Mouse (Mus musculus) lung, adult 2 months (tissue): ENCODE data around the gene Prkca. TPM values are rescaled to one million over a fixed set of nuclear protein-coding genes. Genes with fewer than 3 reads are reported as not detected.
A peak's percentile ranks its signal among the peaks of the same experiment; 100 is the strongest.

ENCODE experiments used
- DNase-seq: peaks from one replicate; pipeline ENCODE4 v3.0.0; 2022
- H3K4me1 ChIP-seq: fragments of 200-500 bp; 2 replicates; pipeline ENCODE4 v1.6.1; 2011; ENCODE audit warnings: low read length; ENCODE audit not compliant: control insufficient read depth, insufficient read depth
- H3K4me3 ChIP-seq: fragments of 200-500 bp; replicated peaks from 2 replicates; pipeline ENCODE3; 2011; ENCODE audit warnings: low read depth, mild to moderate bottlenecking, control low read depth, low read length; ENCODE audit errors: extremely low read depth
- CTCF ChIP-seq: fragments of 200-500 bp; IDR thresholded peaks from 2 replicates; pipeline ENCODE4 v1.5.1; 2011; ENCODE audit warnings: mild to moderate bottlenecking, low read length, control low read depth; ENCODE audit not compliant: insufficient read depth
- POLR2A ChIP-seq: fragments of 200-500 bp; IDR thresholded peaks from 2 replicates; pipeline ENCODE4 v1.6.1; 2011; ENCODE audit warnings: low read depth, mild to moderate bottlenecking, control low read depth, low read length, borderline replicate concordance; ENCODE audit errors: extremely low read depth
- WGBS: fragments of 180-500 bp; shearing (Covaris S2); methylation state at CpG from one replicate; pipeline ENCODE4 v1.1.7; 2018; 5-methylcytosine and 5-hydroxymethylcytosine counted together
- polyA plus RNA-seq: library from polyadenylated mRNA; depleted of rRNA; stranded (reverse); fragments of >200 nt; gene quantifications from 2 replicates; pipeline ENCODE4 v1.2.3, GENCODE M21; 2012

Gene Prkca
- polyA plus RNA-seq, 1 experiment: 13.5 TPM

DNA sequence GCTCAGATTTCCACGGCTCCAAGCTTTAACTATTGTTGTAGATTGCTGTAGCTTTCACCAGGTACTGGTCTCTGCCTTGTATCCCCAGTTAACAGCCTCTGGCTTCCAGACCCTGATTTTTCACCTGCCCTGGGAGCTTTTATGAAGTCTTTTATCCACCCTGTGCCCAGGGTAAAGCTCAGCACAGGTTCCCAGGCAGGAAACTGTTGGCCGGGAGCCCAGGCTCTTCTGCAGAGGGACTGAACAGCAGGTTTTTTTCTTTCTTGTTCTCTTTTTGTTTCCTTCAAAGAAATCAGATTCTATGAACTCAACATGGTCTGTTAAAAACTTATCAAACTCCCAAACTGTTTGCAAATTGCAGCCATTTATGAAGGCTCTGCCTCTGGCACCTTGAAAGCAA, 56.4 kb downstream of the Prkca start:
- TF ChIP-seq POLR2A: no peak
- TF ChIP-seq CTCF: no peak
- no peak overlapping the region for H3K4me3 ChIP-seq
- WGBS: 54% methylated on average over 2 of the region's 2 CpGs
- DNase-seq: no peak
- no peaks in the 10 kb centered on the region for H3K4me1 ChIP-seq

DNA sequence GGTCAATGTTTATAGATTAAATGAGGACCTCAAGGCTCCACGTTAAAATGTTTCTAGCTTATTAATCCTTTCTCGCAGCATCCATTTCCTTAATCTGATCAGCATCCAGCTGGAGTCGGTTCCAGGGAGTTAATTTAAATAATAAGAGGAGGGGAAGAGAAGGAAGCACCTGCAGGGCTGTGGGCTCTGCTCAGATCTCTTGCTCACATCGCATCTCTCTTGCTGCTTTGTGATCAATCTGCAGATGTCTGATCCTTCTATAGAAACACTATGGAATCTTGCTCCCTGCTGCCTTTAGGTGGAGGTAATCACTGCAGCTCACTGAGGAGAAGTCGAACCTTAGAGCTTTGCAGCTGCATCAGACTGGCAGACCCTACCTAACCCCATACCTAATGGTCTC, 58.7 kb downstream of the Prkca start:
- H3K4me1 ChIP-seq: no peaks in the 10 kb centered on the region
- 58% methylated on average over 5 of the region's 5 CpGs for WGBS
- H3K4me3 ChIP-seq: no peak overlapping the region
- no peak for DNase-seq
- TF ChIP-seq POLR2A (no peak), CTCF (no peak)

DNA sequence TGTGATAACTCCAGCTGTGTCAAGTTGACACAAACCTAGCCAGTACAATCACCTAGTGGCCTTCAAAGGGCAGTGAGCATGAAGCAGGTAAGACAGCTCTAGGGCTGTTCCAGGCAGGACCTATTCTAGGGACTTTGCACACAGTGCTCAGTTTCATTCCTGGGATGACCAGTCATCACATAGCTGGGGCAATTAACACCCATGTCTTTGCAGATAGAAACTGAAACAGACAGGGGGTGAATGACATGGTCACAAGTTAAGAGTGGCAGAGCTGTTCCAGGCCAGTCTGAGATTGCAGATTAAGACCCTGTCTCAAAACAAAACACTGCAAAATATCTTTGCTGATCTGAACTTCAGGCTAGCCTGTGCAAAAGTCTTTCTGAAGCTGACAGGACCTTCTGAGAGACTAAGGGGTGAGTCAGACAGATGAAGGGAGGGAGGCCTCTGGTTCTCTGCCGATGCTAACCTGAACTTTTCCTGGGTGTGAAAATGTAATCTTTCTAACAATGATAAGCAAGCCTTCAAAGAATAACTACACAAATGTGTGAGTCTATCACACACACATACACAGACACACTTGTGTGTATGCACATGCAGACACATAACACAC, 60.8 kb downstream of the Prkca start:
- no peak for DNase-seq
- 45% methylated on average over 1 of the region's 1 CpGs for WGBS
- TF ChIP-seq POLR2A (no peak), CTCF (no peak)
- Histone ChIP-seq H3K4me3 (no peak overlapping the region), H3K4me1 (no peaks in the 10 kb centered on the region)

DNA sequence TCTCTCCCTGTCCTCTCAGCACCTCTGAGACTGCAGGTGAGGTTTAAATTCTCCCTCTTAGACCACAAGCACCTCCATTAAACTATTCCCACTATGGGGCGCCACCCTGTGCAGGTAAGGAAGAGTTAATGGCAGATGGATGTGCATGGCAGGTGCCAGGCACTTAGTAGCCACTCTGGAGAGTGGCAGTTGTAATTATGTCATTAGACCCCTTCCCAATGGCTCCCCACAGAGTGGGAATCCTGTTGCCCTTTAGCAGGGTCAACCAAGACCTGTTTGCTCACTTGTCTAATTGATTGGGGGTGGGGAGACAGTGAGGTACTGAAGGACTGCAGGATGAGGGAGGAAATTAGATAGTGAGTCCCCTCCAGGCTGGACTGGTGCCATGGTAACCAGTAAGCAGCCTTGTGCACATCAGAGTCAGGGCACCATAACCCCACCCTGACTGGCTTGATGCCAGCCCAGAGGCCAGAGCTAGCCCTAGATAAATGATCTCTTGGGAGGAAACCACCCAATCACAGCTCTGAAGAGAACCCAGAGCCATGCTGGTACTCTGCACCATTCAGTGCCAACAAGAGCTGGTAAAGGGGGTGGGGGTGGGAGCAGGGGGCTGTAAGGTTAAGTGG, 63.9 kb downstream of the Prkca start:
- Histone ChIP-seq H3K4me1 (peaks cover 3% of the 10 kb centered on the region; the same call in 1 of the 2 replicates), H3K4me3 (no peak overlapping the region)
- WGBS: 95% methylated on average over 1 of the region's 1 CpGs
- TF ChIP-seq CTCF: no peak
- no peak for TF ChIP-seq POLR2A
- no peak for DNase-seq

DNA sequence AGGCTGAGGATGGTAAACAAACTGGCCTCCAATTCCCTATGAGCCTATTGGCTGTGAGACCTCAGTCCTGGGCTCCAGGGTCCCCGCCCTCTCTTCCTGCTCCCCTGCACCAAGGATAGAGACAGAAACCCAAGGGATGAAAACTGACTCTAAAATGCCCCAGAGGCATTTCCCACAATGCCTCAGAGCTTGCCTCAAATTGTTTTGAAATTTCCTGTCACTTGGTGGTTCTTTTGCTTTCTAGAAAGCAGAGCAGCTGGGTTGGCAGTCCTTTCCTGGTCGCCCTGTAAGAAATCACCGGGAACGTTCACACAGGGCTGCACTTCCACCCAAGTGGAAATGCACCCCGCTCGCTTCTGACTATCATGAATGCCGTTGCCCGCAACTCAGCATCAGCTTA, 66.6 kb downstream of the Prkca start:
- DNase-seq: no peak
- no peak overlapping the region for H3K4me3 ChIP-seq
- 64% methylated on average over 8 of the region's 8 CpGs for WGBS
- TF ChIP-seq CTCF: no peak
- TF ChIP-seq POLR2A: no peak
- peaks cover 3% of the 10 kb centered on the region; the same call in 1 of the 2 replicates for H3K4me1 ChIP-seq

DNA sequence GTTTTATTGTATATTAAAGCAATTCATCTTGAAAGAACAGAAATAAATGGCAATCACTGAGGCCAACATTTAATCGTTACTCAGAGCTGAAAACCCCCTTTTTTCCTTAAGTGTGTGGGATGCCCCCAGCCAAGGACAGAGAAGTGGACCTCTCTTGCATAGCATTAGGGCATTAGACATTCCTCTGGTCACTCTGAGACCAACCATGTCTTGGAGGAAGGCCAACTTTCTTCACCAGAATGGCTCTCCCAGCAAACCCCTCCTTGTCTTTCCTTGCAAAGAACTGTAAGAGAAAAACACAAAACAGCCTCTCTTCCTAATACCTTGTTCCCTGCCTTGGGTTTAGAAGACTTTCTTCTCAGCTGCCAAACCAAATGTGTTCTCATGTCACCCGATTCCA, 67.6 kb downstream of the Prkca start:
- no peak for DNase-seq
- H3K4me1 ChIP-seq: peaks cover 3% of the 10 kb centered on the region
- no peak overlapping the region for H3K4me3 ChIP-seq
- TF ChIP-seq CTCF (no peak), POLR2A (no peak)
- 59% methylated on average over 2 of the region's 2 CpGs for WGBS

DNA sequence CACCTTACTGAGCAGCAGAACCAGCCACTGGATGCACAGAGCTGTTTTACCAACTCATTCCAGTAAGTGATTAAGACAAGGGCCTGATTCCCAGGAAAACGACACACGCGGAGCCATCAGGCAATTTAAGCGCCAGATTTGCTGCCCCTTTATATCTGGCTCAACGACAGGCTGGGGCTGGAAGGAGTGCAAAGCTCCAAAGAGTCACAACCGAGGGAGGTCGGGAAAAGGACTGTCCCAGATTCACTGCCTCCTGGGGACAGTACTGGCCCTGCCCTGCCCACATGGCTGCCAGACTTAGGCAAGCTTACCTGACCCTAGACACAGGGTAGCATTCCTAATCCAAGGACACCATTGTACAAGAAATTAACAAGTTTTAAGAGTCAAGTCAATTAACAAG, 69.7 kb downstream of the Prkca start:
- no peak for DNase-seq
- TF ChIP-seq POLR2A (no peak), CTCF (no peak)
- Histone ChIP-seq H3K4me3 (no peak overlapping the region), H3K4me1 (peaks cover 6% of the 10 kb centered on the region)
- WGBS: 75% methylated on average over 7 of the region's 7 CpGs

DNA sequence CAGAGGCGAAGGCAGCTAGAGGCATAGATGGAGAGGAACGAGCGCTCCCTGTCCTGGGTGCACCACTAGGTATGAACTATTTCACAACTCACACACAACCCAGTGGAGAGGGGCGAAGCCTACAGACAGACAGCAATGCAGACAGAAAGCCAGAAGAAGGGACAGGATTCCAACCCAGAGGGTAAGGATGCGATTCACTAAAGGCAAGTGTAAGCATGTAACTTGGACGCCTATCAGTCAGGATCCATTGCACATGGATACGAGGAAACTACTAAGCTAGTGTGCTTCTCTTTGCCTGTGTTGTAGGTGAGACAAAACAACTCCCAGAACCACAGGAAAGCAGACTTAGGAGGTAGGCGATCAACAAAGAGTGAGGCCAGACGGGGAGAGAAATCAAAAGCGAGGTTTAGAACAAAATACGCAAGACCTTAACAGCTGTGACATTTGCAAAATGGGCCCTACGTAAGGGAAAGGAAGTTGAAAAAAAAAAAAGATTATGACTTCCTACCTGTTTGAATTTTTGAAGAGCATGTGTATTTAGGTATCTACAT, 70.2 kb downstream of the Prkca start:
- Histone ChIP-seq H3K4me1 (peaks cover 10% of the 10 kb centered on the region), H3K4me3 (no peak overlapping the region)
- TF ChIP-seq CTCF (no peak), POLR2A (no peak)
- 88% methylated on average over 12 of the region's 12 CpGs for WGBS
- no peak for DNase-seq

DNA sequence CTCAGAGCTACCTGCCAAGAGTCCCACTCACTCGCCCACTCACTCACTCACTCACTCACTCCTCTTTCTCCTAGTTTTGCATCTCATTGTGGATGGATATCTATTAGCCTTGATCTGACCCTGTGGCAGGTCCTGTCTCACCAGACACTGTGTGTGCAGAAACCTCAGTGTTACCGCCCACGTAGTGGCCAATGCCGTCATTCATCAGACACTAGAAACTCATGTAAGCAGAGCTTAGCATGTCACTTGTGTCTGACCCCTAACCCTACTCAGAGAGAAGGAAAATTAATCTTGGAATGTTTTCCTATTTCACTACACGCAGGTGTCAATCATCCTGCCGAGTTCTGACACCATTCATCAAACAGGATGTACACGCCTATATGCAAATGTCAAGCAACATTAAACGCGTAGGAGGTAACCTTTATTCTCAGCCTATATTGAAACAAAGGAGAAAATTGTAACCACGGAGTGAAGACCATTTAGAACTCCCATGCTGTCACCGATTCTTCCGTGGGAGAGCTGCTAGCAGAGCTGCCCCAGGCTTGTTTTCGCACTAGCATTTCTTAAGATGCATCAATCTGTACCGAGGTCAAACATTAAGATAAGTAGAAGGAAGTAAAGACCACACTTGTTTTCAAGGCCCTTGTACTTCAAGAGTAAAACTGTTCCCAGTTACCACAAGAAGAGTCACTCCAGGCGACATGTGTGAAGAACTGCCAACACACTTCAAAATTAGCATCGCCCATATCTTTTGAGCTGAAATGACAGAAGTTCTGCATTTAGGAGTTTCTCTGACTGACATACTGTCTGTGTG, 70.9 kb downstream of the Prkca start:
- H3K4me3 ChIP-seq: no peak overlapping the region
- peaks cover 10% of the 10 kb centered on the region for H3K4me1 ChIP-seq
- 60% methylated on average over 16 of the region's 16 CpGs for WGBS
- TF ChIP-seq POLR2A (no peak), CTCF (no peak)
- no peak for DNase-seq

DNA sequence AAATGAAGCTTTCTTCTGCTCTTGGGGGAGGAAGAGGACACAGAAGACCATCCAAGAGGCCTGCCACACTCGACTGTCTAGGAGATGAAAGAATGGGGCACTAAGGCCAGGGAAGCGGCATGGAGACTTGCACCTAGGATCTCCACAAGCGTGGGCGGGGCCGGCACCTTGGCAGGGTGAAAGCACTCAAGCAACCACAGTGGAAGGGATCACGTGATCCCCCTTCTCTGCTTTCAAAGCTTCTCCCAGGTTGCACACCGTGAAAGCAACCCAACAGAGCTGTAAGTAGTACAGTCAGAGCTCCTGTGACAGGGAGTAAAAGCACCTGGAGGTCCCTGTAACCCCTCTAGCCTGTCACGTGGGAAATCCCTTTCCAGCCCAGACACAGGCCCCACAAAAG, 72.4 kb downstream of the Prkca start:
- no peak overlapping the region for H3K4me3 ChIP-seq
- no peak for TF ChIP-seq POLR2A
- no peak for TF ChIP-seq CTCF
- peaks cover 7% of the 10 kb centered on the region; the same call in 1 of the 2 replicates for H3K4me1 ChIP-seq
- 52% methylated on average over 8 of the region's 8 CpGs for WGBS
- DNase-seq: peak; percentile 55
